8 mouse cellular contexts compared by ENCODE assay signal in genomic region chr6:30210788-30211187, GRCm38 (mm10).
DNase-seq lines count a peak whose midpoint lies in the region; ATAC-seq lines count a peak whose summit lies in the region.

No protein-coding gene starts in this region.

- intact Hi-C loops in gastrocnemius, postnatal 14 days (cut with DNase I; ENCODE audit: low total_unique reads): loop anchor here (10.0 kb wide), 1 partner anchor 144 kb away; no protein-coding TSS in a partner anchor

- ATAC-seq in common myeloid progenitor, adult 5-6 weeks (replicated peaks; ENCODE audit: low read depth, poor library complexity, severe bottlenecking): peak; percentile 95

- peak; percentile 80 for DNase-seq in B cell, adult 2 months
- peak; percentile 93 for DNase-seq in adipocyte (ENCODE audit: low spot score)
- peak; percentile 64 for DNase-seq in gastrocnemius, postnatal 14 days
- DNase-seq in kidney, adult 9 months: peak; percentile 68
- DNase-seq in liver: peak; percentile 77
- DNase-seq in natural killer cell, adult 2 months (ENCODE audit: low spot score in 2 of 2): peak; percentile 51 to 70
- peak; percentile 58 for DNase-seq in telencephalon, adult 2 months (ENCODE audit: low read depth, low spot score)

Comparison
In these comparisons a context has a peak if more than half of its experiments do, and no peak if none do; other contexts are left out.
1. Peak in every context shown above with its lines: DNase-seq and ATAC-seq.